Mouse (Mus musculus) B cell, adult 62 days (primary cell): ENCODE results near the gene Plxnb1. TPM values are rescaled to one million over a fixed set of nuclear protein-coding genes. Genes with fewer than 3 reads are reported as not detected.

Source experiments
- total RNA-seq: library from RNA; stranded (reverse); gene quantifications from 4 replicates; pipeline ENCODE4 v1.2.4, GENCODE M21; 2023

Gene Plxnb1
- 0.12 to 0.66 TPM (median 0.36 TPM) in 4 replicates for total RNA-seq

GRCm38 (mm10) chr9:109095137-109095982, at the start of gene Plxnb1:
Gene Plxnb1 (plus strand): TSS chr9:109095389.

GRCm38 (mm10) chr9:109059136-109059903, 35.9 kb upstream of the Plxnb1 start, which contains the start of gene Trex1:
Gene Trex1 (minus strand): TSS chr9:109059734.

GRCm38 (mm10) chr9:109073661-109074573, 21.3 kb upstream of the Plxnb1 start, which contains the start of gene Atrip:
Gene Atrip (minus strand): TSS chr9:109074124.

GRCm38 (mm10) chr9:109082124-109082800, 12.9 kb upstream of the Plxnb1 start, which contains the start of the genes Ccdc51 and Tma7:
Gene Ccdc51 (plus strand): TSS chr9:109082493.
Gene Tma7 (minus strand): TSS chr9:109082587.

GRCm38 (mm10) chr9:109161941-109162340, 66.8 kb downstream of the Plxnb1 start, which contains the start of gene Fbxw21:
Gene Fbxw21 (minus strand): TSS chr9:109162041.

Other genes starting within 250 kb of the Plxnb1 start
- gene Slc26a6, start 242.1 kb upstream of the Plxnb1 start, total RNA-seq = 9.5 to 13.9 TPM (median 12.9 TPM) in 4 replicates
- gene Tmem89, start 180.8 kb upstream of the Plxnb1 start, total RNA-seq = not detected in 4 replicates
- 157 to 191 TPM (median 166 TPM) in 4 replicates for gene Uqcrc1, start 158.8 kb upstream of the Plxnb1 start, total RNA-seq
- 1.7 to 8.1 TPM (median 4.9 TPM) in 4 replicates for gene Col7a1, start 141.8 kb upstream of the Plxnb1 start, total RNA-seq
- gene Ucn2, start 109.4 kb upstream of the Plxnb1 start, total RNA-seq = 0.51 to 0.85 TPM in 2 of 4 replicates, not detected in the others
- 28.1 to 37.3 TPM (median 33.5 TPM) in 4 replicates for gene Pfkfb4, start 103.6 kb upstream of the Plxnb1 start, total RNA-seq
- 1,959 to 2,110 TPM (median 1,992 TPM) in 4 replicates for gene Shisa5, start 56.8 kb upstream of the Plxnb1 start, total RNA-seq
- 10.8 to 15.8 TPM (median 14.9 TPM) in 4 replicates for gene Trex1, start 35.7 kb upstream of the Plxnb1 start, total RNA-seq
- 30.7 to 37.5 TPM (median 32.9 TPM) in 4 replicates for gene Atrip, start 21.3 kb upstream of the Plxnb1 start, total RNA-seq
- 6.0 to 10.5 TPM (median 7.1 TPM) in 4 replicates for gene Ccdc51, start 12.9 kb upstream of the Plxnb1 start, total RNA-seq
- 271 to 328 TPM (median 318 TPM) in 4 replicates for gene Tma7, start 12.8 kb upstream of the Plxnb1 start, total RNA-seq
- gene Fbxw21, start 66.7 kb downstream of the Plxnb1 start, total RNA-seq = not detected in 4 replicates
- gene Fbxw13, start 100.6 kb downstream of the Plxnb1 start, total RNA-seq = not detected in 4 replicates
- not detected in 4 replicates for gene Fbxw20, start 139.4 kb downstream of the Plxnb1 start, total RNA-seq
- not detected in 4 replicates for gene Fbxw14, start 192.3 kb downstream of the Plxnb1 start, total RNA-seq
- gene Fbxw28, start 244.3 kb downstream of the Plxnb1 start, total RNA-seq = not detected in 4 replicates